Mouse (Mus musculus) adrenal gland, adult 10 weeks (tissue): ENCODE measurements around the gene Gm20905. TPM values are rescaled to one million over a fixed set of nuclear protein-coding genes. Genes with fewer than 3 reads are reported as not detected.

Source experiments
- polyA plus RNA-seq: library from polyadenylated mRNA; stranded (reverse); fragments of 350-450 nt; fragmentation: Illumina TruSeq; extraction: RNeasy Lipid Tissue Mini Kit (QIAGEN cat#74804); gene quantifications from one replicate; pipeline ENCODE4 v1.2.3, GENCODE M21; 2014; ENCODE audit warnings: low read depth, low replicate concordance

Gene Gm20905
- not detected for polyA plus RNA-seq

DNA sequence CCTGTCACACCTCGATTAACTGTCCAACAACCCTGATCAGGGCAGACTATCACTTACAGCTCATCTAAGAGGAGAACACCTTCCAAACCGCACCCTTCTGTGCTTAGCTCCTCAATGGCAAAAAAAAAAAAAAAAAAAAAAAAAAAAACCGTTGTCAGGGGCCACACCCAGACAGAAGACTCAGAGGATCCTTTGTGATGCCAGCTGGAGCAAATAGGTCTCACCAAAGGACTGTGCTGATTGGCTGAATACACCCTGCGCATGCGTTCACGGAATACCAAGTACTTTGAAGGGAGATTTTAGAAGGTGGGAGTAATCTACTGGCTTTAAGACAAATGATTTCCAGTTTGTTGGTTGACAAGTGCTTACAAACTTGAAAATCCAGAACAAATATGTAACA lies at the start of gene Gm20905:
Gene Gm20905 (minus strand): TSS at position 101 of the 400 bp plus-strand sequence.

